ENCODE assay signal across 12 mouse cellular contexts in the genomic region with DNA sequence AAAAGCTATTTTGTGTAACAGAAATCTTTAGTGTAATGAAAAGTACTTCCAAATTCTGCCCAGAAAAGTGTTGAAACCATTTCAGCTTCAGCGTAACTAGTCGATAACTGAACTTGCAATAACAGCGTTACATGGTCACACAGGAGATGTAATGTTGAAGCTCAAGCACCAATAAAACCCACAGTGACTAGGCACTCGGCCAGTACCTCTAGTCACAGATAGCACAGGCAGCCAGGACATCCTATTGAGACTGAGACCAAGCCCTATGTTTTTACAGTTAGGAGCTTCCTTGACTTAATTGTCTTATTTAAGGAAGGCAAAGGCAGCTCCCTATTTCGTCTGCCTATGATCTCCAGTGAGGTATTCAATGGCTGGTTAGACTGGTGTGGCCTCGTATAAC.
DNase-seq lines count a peak whose midpoint lies in the region; ATAC-seq lines count a peak whose summit lies in the region.
"Had no signal": no experiment of that assay in that cellular context is flagged by ENCODE, and none has a peak within 500 bp of the region (broad histone marks: within the 10 kb centered on the region; RNA-seq: fewer than 3 reads in every experiment).

No protein-coding gene starts in this region.

- H3K27me3 ChIP-seq in limb, embryonic 15.5 days: no peaks in the 10 kb centered on the region
- no peaks in the 10 kb centered on the region for H3K27me3 ChIP-seq in limb, embryonic 10.5 days (ENCODE audit: low read depth, poor library complexity, severe bottlenecking)
- no peaks in the 10 kb centered on the region for H3K27me3 ChIP-seq in heart, embryonic 11.5 days (ENCODE audit: control insufficient read depth, insufficient read depth, low read length)

- no peak overlapping the region for H3K4me3 ChIP-seq in limb, embryonic 15.5 days
- H3K4me3 ChIP-seq in limb, embryonic 10.5 days: no peak overlapping the region
- no peak overlapping the region for H3K4me3 ChIP-seq in heart, embryonic 11.5 days (ENCODE audit: low read depth, low read length)
- H3K4me3 ChIP-seq: midbrain, embryonic 10.5 days had no signal

- no peak overlapping the region for H3K4me2 ChIP-seq in limb, embryonic 15.5 days
- H3K4me2 ChIP-seq in heart, embryonic 11.5 days: no peak overlapping the region

- no peaks in the 10 kb centered on the region for H3K9me3 ChIP-seq in limb, embryonic 15.5 days
- no peaks in the 10 kb centered on the region for H3K9me3 ChIP-seq in limb, embryonic 10.5 days (replicated peaks)
- no peaks in the 10 kb centered on the region for H3K9me3 ChIP-seq in heart, embryonic 11.5 days (replicated peaks; ENCODE audit: control insufficient read depth, low read length)
- H3K9me3 ChIP-seq: midbrain, embryonic 10.5 days had no signal

- WGBS in limb, embryonic 15.5 days: 49% methylated on average over 6 of the region's 6 CpGs
- WGBS in limb, embryonic 10.5 days: 83% methylated on average over 6 of the region's 6 CpGs
- 52% methylated on average over 6 of the region's 6 CpGs for WGBS in heart, embryonic 11.5 days (ENCODE audit: insufficient replicate concordance)
- 36% methylated on average over 6 of the region's 6 CpGs for WGBS in large intestine, adult 2 months

- peak overlapping the region; percentile 43 for H3K27ac ChIP-seq in limb, embryonic 15.5 days
- no peak overlapping the region for H3K27ac ChIP-seq in limb, embryonic 10.5 days
- H3K27ac ChIP-seq in heart, embryonic 11.5 days (ENCODE audit: low read depth, low read length): peak overlapping the region; percentile 75
- H3K27ac ChIP-seq: kidney, postnatal 0 days; midbrain, embryonic 10.5 days had no signal

- peaks cover 15% of the 10 kb centered on the region for H3K4me1 ChIP-seq in limb, embryonic 15.5 days
- peaks cover 13% of the 10 kb centered on the region for H3K4me1 ChIP-seq in limb, embryonic 10.5 days
- H3K4me1 ChIP-seq in heart, embryonic 11.5 days (ENCODE audit: control insufficient read depth, insufficient read depth, low read length): peaks cover 20% of the 10 kb centered on the region
- H3K4me1 ChIP-seq: midbrain, embryonic 10.5 days had no signal

- H3K9ac ChIP-seq in limb, embryonic 15.5 days: no peak overlapping the region
- H3K9ac ChIP-seq in heart, embryonic 11.5 days (ENCODE audit: low read depth, low read length): no peak overlapping the region

- DNase-seq in adrenal gland, adult 2 months: peak; percentile 29
- no peak for DNase-seq in adrenal gland, postnatal 14 days
- DNase-seq in limb, embryonic 10.5 days (ENCODE audit: low spot score): no peak
- peak; percentile 33 for DNase-seq in large intestine, adult 2 months (ENCODE audit: low read depth, low spot score)
- no peak for DNase-seq in frontal cortex, adult 2 months (ENCODE audit: extremely low spot score in 1 of 2, low spot score in 1 of 2)
- no peak for DNase-seq in kidney, postnatal 14 days
- DNase-seq: thymus, postnatal 4 days had no signal

- H3K36me3 ChIP-seq in limb, embryonic 15.5 days: peaks cover 13% of the 10 kb centered on the region; the same call in 1 of the 2 replicates
- H3K36me3 ChIP-seq in limb, embryonic 10.5 days: peaks cover 16% of the 10 kb centered on the region
- peaks cover 10% of the 10 kb centered on the region for H3K36me3 ChIP-seq in heart, embryonic 11.5 days (ENCODE audit: control insufficient read depth, insufficient read depth, low read length)

- no peak for ATAC-seq in limb, embryonic 15.5 days (ENCODE audit: insufficient number of reproducible peaks, low FRiP score, low TSS enrichment, low read depth)
- ATAC-seq in heart, embryonic 11.5 days (replicated peaks; ENCODE audit: insufficient number of reproducible peaks, low FRiP score, low TSS enrichment): no peak
- ATAC-seq: inflammation-experienced regulatory T-cells, adult 6 months had no signal

Comparison
In these comparisons a context has a peak if more than half of its experiments do, and no peak if none do; other contexts are left out.
1. DNase-seq: peak in adrenal gland, adult 2 months (single experiment) and large intestine, adult 2 months (single experiment); none in adrenal gland, postnatal 14 days (single experiment), limb, embryonic 10.5 days (single experiment), frontal cortex, adult 2 months (0 of 2) and kidney, postnatal 14 days (single experiment).